Mouse (Mus musculus) layer of hippocampus, postnatal 14 days (tissue): ENCODE results near the gene Hnrnpc. TPM values are rescaled to one million over a fixed set of nuclear protein-coding genes. Genes with fewer than 3 reads are reported as not detected.
A peak's percentile ranks its signal among the peaks of the same experiment; 100 is the strongest.
"Not testable (repeated sequence)": the region's sequence is repeated elsewhere in the genome, so short reads cannot be mapped to it uniquely, and the experiment has no call there.

Source experiments
- DNase-seq, 2 experiments: peaks; one replicate each; pipeline ENCODE4 v3.0.0; 2021 to 2022; ENCODE audit warnings: low spot score in 2 of 2, mixed read lengths in 1 of 2
- total RNA-seq, 2 experiments: library from RNA; stranded (reverse); gene quantifications; 2 replicates each; pipeline ENCODE4 v1.2.3; 2021

The Hnrnpc gene
- total RNA-seq, 2 experiments from 2014 or later, result 213 to 245 TPM

DNA sequence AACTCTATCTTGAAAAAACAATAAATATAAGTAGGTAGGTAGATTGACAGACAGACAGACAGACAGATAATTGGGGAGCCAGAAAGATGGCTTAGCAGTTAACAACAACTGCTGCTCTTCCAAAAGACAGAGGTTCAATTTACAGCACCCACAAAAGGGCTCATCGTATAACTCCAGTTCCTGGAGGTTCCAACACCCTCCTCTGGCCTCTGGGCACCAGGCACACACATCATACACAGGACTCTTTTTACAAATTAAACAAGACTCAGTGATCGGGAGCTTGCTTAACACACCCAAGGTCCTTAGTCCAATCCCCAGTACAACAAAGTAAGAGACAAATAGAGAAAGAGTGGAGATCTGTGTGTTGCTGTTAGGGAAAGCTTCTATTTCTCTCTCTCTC, 1.5 kb upstream of the Hnrnpc start:
- no peak for DNase-seq

DNA sequence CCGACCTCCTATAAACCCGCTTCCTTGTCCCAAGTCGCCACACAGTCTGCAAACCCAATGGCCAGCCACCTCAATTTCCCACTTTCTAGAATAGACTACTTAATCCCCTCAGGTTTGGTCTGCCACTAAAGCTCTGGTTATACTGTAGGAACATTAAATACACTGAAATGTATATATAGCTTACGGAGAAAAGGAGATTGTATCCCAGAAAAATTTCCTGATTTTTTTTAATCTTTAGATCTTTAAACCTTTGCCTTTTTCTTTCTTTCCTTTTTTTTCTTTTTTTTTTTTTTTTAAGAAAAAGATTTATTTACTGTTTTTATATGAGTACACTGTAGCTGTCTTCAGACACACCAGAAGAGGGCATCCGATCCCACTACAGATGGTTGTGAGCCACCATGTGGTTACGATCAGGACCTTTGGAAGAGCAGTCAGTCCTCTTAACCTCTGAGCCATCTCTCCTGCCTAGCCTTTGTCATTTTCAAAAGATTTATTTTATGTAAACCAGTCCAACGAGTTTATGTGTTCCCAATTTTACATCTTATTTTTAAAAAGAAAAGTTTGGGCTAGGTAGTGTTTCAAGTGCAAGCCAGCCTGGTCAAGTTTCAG, 953 bp upstream of the Hnrnpc start:
- no peak for DNase-seq

DNA sequence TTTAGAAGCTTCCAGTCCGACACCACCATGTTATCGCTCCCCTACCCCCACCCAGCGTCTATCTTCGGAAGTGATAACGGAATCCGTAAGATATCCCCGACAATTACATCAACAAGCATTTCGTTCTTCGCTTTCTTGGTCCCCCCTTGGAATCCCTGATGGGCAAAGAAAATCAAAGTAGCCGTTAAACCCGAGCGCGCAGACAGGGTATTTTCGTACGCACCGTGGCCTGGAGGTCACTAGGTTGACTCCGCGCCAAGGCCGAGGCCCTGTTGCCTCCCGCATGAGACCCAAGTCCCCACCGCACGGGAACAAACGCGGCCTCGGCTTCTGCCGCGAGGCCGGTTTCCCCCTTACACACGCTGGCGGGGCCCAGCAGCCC, 363 bp downstream of the Hnrnpc start:
- no peak for DNase-seq

DNA sequence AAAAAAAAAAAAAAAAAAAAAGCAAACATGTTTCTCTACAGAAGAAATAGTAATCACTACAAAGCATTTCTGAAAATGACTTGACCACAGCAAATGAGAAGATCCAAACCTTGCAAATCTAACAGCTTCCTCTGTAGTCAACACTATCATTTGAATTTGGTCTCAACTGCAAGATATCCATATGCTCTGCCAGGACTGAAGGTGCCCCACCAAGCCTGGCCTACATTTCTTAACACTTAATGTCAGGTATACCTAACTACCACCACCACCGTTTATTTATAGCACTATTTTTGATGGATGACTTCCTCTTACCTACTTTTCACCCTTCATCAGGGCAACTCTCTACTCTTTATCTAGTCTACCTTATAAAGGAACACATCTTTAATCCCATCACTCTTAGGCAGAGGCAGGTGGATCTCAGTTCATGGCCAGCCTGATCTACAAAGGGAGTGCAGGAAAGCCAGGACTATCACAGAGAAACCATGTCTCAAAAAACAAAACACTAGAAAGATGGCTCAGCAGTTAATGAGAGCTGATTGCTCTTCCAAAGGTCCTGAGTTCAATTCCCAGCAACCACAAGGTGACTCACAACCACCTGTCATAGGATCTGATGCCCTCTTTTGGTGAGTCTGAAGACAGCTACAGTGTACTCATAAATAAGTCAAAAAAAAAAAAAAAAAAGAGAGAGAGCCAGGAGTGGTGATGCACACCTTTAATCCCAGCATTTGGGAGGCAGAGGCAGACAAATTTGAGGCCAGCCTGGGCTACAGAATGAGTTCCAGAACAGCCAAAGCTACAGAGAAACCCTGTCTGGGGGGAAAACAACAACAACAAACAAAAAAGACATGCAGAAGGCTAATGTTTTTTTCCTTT, 2.3 kb downstream of the Hnrnpc start:
- DNase-seq, result no peak

DNA sequence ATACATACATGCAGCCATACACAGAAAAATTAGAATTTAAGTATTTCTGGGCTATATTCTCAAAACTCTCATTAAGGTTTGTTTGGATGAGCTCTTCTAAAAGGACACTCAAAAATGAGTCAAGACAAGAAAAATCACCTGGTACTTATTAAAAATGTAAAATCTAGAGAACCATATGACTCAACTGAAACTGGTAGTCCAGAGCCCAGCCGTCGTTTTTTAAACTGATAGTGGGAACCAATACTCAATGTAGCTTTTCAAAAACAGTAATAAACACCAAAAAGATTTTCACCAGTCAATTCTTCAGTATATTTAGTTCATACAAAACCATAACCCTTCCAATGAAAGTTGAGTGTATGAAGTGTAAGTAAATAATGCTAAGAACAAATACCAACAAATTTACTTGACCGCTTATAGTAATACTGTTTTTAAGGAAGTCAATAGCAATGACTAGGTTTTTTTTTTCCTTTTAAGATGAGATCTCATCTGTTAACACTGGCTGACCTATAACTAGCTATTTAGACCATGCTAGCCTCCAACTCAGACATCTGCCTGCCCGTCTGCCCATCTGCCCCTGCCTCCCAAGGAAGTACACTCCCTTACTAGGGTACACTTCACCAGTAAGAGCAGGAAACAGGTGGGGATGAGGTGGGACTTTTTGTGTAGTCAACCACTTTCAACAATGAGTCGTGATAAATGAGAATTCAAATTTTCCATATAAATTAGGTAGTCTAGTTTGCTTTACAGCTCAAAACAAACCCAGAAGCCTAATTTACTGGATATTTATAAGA, 3.5 kb downstream of the Hnrnpc start:
- no peak for DNase-seq

DNA sequence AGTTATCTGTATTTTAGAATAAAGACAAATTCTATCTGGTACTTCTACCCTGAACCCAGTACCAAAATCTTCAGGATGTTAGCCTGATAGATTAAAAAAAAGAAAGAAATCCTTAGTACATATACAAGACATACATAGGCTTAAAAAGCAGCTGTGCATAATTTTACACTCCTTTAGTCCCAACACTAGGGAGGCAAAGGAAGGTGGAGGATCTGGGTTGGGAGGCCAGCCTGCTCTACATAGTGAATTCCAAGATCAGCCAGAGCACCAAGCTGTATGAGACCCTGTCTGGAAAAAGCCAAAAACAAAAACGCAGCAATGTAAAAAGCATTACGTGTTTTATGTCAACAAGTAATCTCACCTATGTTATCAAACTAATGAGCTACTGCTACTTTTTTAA, 4.3 kb downstream of the Hnrnpc start:
- no peak for DNase-seq

DNA sequence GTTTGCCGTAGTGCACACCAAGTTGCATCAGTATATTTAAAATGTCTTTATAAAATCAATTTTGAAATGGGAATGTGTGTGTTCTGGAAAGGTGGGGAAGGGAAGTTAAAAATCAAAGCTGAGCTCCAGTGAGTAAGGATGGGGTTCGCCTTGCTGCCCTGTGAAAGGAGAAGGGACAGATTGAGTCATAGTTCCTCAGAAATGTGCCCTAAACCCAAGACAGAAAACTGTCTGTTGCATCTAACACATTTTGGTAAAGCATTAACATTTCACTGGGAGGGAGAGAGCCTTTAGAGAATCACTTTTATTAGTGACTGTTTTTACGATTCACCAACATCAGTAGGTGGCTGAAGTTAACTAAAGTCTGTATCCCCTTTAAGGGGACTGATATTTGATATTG, 5.4 kb downstream of the Hnrnpc start:
- DNase-seq, result not testable (repeated sequence)

DNA sequence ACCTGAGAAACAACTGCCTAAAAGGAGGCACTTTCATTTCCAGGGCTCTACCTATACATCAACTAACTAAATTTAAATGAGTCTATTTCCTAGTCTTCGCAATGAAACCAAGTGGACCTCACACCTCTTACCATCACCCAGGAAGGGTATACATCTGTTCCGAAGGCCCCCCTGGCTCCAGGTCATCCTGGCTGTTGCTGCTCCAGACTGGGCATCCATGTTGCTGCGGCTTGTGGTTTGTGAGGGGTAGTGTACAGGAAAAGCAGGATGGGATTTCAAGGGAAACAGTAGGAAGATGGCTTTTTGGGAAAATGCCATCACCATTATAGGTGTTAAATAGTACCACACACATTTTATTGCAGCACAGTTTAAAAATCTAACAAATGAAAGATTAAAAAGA, 6.6 kb downstream of the Hnrnpc start:
- DNase-seq, result not testable (repeated sequence)

DNA sequence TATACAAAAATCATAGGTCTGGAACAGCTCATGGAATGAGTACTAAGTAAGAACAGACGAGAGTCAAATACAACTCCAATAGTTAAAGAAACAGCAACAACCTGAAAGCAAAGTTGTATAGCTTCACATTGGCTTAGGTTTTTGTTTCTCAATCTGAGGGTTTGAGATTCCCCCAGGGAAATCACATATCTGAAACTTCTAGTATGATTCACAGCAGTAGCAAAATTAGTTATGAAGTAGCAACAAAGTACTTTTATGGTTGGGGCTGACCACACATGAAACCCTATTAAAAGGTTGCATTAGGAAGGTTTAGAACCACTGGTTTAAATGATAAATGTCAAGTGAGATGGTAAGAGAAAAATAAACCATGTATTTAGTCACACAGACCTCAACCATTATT, 9.3 kb downstream of the Hnrnpc start:
- DNase-seq, result no peak

DNA sequence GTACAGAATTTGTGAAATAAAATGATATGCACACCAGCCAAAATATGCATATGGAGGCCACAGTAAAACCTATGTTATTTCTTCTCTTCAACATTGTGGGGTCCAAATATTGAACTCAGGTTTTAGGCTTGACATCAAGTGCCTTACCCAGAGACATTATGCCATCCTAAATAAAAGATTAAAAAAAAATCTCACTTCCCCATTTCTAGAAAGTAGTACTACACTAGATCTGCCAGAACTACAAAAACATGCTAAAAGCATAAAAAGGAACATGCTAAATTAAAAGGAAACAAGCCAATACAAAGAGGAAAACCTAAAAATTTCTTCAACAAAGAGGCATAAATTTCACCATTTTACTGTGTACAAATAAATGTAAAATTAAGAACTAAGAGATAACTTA, 20.7 kb downstream of the Hnrnpc start:
- DNase-seq, result no peak

DNA sequence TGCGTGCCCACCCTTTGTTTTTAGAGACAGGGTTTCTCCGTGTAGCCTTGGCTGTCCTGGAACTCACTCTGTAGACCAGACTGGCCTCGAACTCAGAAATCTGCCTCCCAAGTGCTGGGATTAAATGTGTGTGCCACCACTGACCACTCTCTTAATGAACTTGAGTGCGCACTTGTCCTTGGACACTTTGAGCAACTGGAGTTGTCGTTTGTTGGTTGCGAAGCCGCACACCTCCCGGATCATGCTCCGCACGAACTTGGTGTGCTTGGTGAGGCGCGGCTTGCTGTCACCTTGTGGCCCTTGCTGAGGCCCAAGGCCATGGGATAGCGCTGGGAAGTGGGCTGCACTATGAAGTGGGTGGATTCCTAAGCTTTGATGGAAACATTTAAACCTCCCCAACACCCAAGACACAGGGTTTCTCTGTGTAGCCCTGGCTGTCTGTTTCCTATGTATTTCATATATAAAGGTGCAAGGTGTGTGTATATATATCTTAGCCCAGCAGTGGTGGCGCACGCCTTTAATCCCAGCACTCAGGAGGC, 32.2 kb downstream of the Hnrnpc start:
- no peak for DNase-seq

DNA sequence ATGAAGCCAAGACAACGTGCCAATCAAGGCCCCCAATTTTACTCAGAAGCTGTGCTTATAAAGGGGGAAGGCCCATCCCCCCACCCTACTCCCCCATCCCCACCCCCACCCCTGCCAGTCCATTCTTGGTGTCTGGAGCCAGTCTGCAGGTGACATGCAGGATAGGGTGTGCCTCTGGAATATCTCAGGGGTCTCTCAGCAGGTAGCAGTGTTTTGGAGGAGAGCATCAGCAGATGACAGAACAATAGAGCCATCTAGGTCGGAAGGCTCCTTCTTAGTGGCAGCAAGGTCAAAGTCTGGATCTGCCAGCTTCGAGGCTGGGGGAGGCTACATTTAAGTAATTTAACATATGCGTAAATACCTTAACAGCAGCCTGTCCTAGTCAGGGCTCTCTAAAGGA, 37.7 kb downstream of the Hnrnpc start:
- DNase-seq, result no peak

DNA sequence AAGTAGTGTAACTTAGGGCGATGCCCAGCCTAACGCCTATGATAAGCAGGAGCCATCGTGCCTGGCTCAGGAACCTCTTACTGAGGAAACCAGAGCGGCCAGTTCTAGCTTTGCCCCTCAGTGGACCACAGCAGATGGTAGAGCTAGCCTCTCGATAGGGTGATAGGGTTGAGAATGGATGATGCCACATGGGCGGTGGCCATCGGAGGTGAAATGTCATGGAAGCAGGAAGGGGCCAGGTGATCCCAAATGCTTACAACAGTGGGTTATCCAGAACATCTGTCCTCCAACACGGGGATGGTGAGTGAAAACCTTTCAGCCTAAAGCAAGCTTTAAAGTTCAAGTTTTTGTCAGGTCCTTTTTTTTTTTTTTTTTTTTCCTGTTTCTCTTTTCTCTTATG, 42.0 kb downstream of the Hnrnpc start:
- no peak for DNase-seq

DNA sequence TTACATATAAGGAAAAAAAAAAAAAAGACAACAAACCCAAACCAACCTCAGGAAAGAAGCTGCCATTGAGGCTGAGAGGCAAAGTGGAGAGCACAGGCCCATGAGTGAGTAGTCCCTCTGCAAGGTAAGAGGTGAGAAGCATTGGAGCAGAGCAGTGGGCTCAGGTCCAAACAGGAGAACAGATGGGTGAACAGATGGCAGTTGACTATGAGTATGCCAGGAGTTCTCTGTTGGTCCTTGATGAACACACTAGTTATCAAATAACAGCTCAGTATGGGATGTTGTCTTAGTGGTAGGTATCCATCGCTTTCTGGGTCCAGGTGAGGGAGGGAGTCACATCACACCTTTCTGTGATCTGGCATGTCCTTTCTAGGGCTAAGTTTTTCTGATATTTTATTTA, 43.0 kb downstream of the Hnrnpc start:
- no peak for DNase-seq

DNA sequence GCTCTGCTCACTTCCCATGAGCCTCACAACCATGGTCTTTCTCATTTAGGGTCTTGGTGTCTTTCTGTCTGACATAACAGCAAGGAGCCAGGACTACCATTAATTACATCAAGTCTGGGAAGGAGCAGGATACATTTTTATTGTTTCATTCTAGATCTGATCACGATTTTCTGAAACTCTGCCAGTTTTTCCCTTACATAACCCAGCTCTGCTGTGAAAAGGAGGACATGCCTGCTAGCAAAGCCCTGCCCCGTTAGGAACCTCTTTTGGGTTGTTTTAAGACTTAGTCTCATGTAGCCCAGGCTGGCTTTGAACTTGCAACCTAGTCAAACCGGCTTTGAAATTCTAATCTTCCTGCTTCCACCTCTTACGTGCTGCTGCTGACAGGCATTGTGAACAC, 43.8 kb downstream of the Hnrnpc start:
- DNase-seq, result no peak

DNA sequence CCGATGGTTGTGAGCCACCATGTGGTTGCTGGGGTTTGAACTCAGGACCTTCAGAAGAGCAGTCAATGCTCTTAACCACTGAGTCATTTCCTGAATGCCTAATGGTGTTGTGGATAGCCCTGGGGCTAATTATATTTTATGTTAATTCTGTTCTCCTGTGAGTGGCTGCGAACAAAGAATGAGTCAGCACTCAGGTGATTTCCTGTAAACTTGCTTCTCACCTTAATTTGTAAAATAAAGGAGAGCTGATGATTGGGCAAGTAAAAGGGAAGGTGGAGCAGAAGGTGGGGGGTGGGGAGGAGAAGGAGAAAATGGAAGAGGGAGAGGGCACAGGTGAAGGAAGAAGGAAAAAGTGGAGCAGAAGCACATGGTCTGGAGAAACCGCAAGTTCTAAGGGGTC, 51.1 kb downstream of the Hnrnpc start:
- not testable (repeated sequence) for DNase-seq

DNA sequence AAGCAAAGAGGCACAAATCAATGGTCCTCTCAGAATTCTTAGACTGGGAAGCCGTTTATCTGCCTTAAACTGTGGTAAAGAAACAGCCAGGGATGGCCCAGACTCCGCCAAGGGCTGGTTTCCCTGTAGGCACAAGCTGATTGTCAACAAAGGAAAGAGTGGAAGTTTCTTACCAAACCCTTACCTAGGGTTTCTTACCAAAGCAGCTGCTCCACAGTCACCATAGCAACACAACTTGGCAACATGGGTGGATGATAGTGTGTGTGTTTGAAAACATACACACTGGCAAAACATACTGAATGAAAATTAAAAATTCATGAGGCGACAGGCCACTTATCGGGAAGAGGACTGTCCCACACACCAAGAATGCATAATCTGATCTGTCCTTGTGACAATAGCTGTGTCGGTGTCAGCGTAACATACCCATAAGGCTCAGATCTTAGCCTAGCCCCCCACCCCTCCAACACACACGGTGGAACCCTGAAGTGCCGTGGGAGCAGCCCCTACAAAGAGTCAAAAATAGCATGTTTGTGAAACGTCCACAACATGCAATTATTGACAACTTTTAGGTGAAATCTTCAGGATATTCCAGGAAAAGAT, 57.8 kb downstream of the Hnrnpc start:
- no peak for DNase-seq

DNA sequence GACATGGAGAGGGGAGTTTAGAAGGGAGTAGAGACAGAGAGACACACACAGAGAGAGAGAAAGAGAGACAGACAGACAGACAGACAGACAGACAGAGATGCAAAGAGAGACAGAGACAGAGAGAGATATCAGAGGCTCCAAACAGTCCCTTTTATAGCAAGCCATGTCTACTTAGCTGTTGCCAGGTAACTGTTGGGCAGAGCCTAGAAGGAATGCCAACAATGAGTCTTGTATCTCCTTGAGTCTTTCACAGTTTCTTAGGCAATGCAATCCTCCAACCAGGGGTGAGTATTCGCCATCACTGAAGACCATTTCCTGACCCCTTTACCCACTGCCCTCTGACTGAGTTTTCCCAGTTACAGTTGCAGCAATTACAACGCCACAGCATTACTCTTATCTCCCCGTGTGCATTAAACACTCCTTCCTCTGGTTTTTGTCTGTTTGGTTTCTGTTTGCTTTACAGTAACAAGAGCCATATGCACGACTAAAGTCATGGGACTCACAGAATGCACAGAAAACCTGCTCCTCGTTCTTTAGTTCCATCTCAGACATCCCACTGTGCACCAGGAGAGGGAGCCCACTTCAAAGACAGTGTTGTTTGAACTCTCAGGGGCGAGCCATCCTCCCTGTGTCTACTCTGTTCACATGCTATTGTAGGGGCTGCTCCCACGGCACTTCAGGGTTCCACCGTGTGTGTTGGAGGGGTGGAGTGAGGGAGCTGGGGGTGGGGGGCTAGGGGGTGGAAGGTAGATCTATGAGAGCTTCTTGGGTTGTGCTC, 58.7 kb downstream of the Hnrnpc start:
- peak in 1 of 2 experiments; percentile 24 for DNase-seq

DNA sequence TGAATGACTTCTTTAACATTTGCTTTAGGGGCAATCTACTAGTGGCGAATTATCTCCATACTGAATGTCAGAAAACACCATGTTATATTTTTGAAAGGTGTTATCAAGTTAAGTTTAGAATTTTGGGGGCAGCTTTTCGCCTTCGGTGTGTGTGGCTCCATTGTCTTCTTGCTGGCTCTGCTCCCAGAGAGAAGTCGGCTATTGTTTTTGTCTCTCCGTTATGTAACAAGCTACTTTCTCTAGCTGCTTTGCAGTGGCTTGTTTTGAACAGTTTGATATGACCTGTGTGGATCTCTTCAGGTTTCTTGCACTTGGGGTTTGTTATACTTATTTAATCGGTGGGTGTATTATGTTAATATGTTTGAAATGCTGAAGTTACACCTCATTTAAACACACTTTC, 60.4 kb downstream of the Hnrnpc start:
- no peak for DNase-seq

DNA sequence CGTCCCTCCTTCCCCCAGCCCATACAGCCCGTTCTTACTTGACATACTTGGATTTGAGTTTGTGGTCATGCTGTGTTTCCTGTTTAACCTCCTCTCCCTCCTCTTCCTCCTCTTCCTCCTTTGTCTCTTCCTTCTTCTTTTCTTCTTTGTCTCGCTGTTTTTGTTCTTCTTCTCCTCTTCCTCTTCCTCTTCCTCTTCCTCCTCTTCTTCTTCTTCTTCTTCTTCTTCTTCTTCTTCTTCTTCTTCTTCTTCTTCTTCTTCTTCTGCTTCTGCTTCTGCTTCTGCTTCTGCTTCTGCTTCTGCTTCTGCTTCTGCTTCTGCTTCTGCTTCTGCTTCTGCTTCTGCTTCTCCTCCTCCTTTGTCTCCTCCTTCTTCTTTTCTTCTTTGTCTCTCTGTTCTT, 61.5 kb downstream of the Hnrnpc start, which contains the start of gene Olfr221:
Gene Olfr221 (minus strand): TSS at position 101 of the 400 bp plus-strand sequence.
- DNase-seq, result not testable (repeated sequence)
